Mouse (Mus musculus): ENCODE measurements around the gene Ctsl. TPM values are rescaled to one million over a fixed set of nuclear protein-coding genes. Genes with fewer than 3 reads are reported as not detected.

The Ctsl gene
- total RNA-seq, 2 experiments from 2014 or later = 145 to 162 TPM

DNA sequence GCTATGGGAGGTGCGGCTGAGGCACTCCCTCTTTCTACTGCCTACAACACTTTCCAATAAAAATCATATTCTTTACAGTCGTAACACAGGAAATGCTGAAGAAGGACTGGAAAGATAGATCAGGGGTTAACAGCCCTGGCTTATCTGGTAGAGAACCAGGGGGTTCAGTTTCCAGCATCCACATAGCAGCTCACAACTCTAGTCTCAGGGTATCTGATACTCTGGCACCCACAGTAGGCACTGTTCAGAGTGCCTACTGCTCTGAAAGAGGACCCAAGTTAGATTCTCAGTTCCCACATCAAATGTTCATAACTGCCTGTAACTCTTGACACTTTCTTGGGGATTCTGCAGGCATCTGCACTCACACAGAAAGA is 57.8 kb downstream of the Ctsl start:
- no peak for DNase-seq

DNA sequence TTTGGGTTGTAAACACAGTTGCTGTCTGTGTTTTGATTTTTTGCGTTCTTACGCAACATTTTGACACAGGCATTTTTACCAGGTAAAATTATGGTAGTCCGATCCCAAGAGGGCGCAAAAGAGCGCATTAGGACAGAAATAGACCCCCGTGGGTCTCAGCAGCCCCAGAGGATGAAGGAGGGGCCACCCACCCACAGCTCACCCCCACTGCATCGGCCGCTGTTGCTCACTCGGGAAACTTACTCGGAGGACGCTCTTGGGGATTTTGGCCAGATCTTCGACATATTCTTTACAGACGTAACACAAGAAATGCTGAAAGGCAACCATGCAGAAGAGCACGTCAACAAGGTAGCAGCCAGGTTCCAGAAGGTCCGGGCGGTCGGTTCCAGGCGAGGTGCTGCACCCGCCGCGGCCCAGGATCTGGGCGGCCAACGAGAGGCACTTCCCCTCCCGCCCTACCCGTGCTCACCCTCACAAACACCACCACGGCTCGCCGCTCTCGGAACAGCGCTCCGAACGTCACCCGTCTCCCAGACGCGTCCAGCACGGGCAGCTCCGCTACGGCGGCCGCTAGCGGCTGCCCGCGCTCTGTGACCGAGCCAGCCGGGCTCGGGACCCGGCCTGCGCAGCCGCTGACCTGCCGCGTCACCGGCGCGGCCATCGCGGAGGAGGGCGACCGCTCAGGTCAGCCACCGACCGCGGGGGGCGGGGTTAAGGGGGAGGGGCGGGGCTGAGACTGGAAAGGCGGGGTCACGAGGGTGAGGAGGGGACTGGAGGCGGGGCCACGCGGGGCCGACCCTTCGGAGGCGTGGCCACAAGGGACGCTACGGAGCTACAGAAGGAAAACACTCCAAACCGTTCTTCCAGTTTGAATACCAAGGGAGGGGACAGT is 58.4 kb downstream of the Ctsl start, which contains the start of gene Aaed1:
Gene Aaed1 (minus strand): TSS at position 687 of the 892 bp plus-strand sequence.
- peak; percentile 94 for DNase-seq

DNA sequence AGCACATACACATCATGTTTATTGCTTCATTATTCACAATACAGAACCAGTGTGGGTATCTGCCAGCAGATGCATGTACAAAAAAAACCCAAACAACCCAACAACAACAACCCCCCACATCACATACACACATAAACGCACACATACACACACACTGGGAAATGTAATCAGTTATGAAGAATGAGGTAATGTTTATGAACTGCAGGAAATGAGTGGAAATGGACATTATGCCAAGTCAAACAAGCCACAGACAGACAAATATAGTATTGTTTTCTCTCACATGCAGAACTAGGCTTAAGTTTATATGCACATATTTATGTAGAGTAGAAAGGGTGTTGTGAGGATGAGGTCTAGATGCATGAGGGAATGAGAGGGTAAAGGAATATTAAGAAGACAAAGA is 59.4 kb downstream of the Ctsl start:
- DNase-seq = no peak

DNA sequence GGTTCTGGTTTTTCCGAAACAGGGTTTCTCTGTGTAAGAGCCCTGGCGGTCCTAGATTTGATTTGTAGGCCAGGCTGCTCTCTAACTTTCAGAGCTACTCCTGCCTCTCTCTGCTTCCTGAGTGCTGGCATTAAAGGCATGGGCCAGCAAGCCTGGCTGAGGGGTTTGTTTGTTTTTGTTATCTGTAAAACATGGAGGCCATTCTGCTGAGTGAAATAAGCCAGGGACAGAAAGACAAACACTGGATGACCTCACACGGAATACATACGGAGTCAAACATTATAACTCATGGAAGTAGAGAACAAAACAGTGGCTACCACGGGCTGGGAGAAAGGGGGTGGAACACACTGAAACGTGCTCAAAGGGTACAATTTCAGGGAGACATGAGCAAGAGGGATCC is 60.1 kb downstream of the Ctsl start:
- no peak for DNase-seq

DNA sequence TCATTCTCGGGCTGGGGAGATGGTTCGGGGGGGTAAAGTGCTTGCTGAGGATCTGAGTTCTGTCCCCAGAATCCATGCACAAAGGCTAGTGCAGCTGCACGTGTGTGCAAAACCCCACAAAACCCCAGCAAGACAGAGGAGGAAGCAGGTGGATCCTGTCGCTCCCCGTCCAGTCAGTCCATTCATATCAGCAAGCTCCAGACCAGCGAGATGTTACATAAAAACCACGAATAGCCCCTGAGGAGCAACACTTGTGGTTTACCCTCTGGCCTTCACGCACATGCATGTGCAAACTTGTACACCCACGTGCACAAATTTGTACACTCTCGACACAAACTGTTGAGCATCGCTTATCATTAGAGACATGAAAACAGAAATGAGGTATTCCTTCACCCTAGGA is 60.8 kb downstream of the Ctsl start:
- no peak for DNase-seq

Other genes with a start within 250 kb of the Ctsl start
- gene Slc35d2, start 241.5 kb downstream of the Ctsl start, total RNA-seq (2021) = 1 to 10 TPM; 1.3 to 1.8 TPM
- 10 to 100 TPM in 1 of 2 experiments, 1 to 10 TPM in 1; 9.8 to 12.5 TPM for gene Zfp367, start 217.7 kb downstream of the Ctsl start, total RNA-seq (2021)
- 10 to 100 TPM; 22.9 to 25.5 TPM for gene Habp4, start 209.1 kb downstream of the Ctsl start, total RNA-seq (2021)
- gene Cdc14b, start 95.6 kb downstream of the Ctsl start, total RNA-seq (2021) = 1 to 10 TPM; 4.5 to 6.8 TPM
- 10 to 100 TPM; 32.2 to 37.2 TPM for gene Aaed1, start 58.2 kb downstream of the Ctsl start, total RNA-seq (2021)
- gene Cdk20, start 61.4 kb upstream of the Ctsl start, total RNA-seq (2021) = 1 to 10 TPM; 3.6 to 3.9 TPM
- gene Fam240b, start 126.9 kb upstream of the Ctsl start, total RNA-seq (2021) = under 1 TPM in 1 of 2 experiments, not detected in 1; 0.25 TPM

Data from gastrocnemius, postnatal 10 days (tissue).